Mouse (Mus musculus) liver, embryonic 14.5 days (tissue): ENCODE measurements at regions not wholly inside any gene's neighbourhood (a gene's known extent, or its start where the extent isn't known, plus 50 kb on each side); places are given as distances from the start of the nearest gene placed in this dataset.

Experiments used
- CTCF ChIP-seq: IDR thresholded peaks from 2 replicates; pipeline ENCODE4 v1.5.1; 2016; ENCODE audit warnings: antibody characterized with exemption, low read depth, control low read depth
- EP300 ChIP-seq: IDR thresholded peaks from 2 replicates; pipeline ENCODE4 v1.6.1; 2016; ENCODE audit warnings: antibody characterized with exemption, low read depth

DNA sequence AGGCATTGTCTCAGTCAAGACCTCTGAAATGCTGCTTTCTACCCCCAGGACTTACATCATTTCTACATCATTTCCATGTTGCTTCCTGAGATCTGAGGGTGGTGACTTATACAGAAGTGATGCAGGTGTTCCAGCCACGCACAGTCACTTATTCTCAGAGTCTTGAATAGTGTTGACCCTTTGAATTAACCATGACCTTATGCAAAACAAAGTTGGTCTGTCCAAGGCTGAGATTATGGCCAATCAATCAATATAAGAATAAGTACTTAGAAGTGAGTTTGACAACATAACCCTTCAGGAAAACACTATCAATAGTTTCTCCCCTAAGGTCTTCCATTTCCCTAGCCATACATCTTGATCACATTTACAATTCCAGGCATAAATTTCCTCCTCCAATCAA lies 115.3 kb upstream of the Ndst4 start:
- TF ChIP-seq CTCF (no peak), EP300 (no peak)
